Mouse (Mus musculus) spleen, adult 2 months (tissue): Measurements from ENCODE around the gene Ly86.

Experiments used
- CTCF ChIP-seq: fragments of 200-500 bp; IDR thresholded peaks from 2 replicates; pipeline ENCODE4 v1.5.1; 2011; ENCODE audit warnings: mild to moderate bottlenecking, inconsistent platforms; ENCODE audit not compliant: insufficient read depth, insufficient read length, insufficient replicate concordance; ENCODE audit errors: extremely low read depth
- POLR2A ChIP-seq: fragments of 200-500 bp; IDR thresholded peaks from 2 replicates; pipeline ENCODE4 v1.6.1; 2011; ENCODE audit warnings: low read depth, low read length, inconsistent platforms

DNA sequence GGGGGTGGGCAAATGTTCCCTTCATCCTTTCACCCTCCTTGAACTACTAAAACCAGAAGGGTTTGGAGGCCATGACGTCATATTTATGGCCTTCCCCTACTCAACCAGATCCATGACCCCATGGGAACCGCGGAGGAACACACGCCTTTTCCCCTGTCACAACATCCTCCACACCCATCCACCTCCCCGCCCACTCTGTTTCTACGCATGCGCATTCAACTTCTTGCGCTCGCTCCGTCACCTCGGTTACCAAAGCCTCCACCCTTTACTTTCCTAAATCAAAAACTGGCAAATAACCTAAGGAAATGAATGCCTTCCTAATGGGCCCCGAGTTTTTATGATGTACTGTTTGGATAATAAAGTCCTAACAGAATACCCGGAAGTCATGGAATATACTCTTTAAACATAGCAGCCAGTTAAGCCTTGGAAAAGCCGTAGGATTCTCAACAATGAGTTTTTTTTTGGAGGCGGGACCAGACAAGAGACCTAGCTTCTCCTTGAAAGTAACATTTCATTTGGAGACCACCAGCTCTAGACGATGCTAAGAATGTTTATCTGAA is 101.8 kb downstream of the Ly86 start:
- TF ChIP-seq POLR2A: no peak
- TF ChIP-seq CTCF: no peak
